Mouse (Mus musculus): Measurements from ENCODE around the gene Gm11172.
"Not testable (repeated sequence)": the region's sequence is repeated elsewhere in the genome, so short reads cannot be mapped to it uniquely, and the experiment has no call there.

The Gm11172 gene

DNA sequence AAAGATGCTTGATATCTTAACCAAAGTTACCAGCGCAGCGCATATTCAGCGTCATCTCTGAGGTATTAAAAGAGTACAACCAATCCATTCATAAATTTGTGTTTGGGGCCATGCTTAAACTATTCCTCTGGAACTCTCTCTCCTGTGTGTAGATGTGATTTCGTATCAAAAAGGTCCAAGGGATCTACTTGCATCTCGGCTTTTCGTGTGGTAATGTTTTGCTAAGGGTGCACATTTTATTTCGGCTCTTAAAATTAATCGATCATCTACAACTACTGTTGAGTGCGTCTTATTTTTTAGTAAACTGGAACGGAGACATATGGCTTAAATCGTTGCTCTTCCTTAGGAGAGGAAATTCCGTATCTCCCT lies 21.8 kb downstream of the Gm11172 start:
- no peak for DNase-seq (ENCODE audit: low read depth)

DNA sequence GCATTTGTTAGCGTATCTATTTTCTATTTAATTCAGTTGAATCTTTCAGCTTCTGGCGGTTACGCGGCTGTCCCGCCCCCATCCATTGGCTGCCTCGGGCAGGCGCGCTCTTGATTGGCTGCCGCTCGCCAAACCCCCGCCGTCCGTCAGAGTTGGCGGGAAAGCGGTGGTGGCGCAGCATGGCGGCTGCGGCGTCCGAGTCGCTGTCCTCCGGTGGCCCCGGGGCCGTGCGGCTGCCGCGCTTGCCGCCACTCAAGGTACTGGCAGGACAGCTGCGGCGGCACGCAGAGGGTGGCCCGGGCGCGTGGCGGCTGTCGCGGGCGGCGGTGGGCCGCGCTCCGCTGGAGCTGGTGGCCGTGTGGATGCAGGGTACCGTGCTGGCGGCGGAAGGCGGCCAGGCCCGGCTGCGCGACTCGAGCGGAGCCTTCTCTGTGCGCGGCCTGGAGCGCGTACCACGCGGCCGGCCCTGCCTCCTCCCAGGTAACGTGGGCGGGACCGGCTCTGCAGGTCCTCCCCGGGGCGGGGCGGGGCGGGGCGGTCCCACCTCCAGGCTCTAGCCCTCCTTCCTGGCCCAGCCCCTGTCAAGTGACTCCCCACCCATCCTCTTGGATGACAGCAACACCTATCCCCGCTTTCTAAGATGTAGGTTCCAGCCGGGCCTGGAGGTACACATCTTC lies 22.3 kb downstream of the Gm11172 start, which contains the start of gene Rmi2:
Gene Rmi2 (plus strand): TSS at position 149 of the 677 bp plus-strand sequence.
- peak; percentile 67 for DNase-seq (ENCODE audit: low read depth)

DNA sequence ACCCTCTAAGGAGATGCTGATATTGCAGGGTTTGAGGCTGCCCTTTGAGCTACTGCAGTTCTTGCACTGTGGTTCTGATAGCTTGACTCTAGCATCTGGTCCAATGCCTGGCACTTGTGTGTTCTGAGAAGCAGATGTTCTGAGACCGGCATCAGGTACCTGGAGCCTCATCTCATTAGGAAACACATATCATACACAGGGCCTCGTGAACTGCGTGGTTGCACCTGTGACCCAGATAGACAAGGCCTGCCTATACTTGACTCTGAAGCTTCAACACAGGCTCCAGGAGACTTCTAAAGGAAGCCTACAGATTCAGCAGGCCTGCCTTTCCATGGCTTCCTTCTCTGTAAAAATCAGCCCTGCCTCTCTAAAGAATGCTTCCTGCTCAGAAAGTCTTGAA lies 23.7 kb downstream of the Gm11172 start:
- no peak for DNase-seq (ENCODE audit: low read depth)

DNA sequence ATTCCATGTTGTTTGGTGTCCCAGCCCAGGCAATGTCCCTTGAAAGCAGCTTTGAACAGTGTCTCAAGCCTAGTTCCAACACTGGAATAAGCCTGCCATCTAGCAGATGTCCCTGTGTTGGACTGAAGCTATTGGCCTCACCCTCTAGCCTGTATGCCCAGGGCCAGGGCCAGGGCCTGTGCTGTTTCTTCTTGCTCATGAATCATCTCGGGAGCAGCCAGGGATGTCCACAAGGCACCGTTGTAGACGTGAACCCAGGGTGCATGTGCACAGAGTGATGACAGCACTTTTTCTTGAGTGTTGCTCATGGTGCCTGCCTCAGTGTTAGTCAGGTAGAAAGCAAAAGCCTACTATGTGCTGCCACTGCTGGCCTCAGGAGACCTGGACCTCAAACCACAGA lies 24.5 kb downstream of the Gm11172 start:
- DNase-seq (ENCODE audit: low read depth), result no peak

DNA sequence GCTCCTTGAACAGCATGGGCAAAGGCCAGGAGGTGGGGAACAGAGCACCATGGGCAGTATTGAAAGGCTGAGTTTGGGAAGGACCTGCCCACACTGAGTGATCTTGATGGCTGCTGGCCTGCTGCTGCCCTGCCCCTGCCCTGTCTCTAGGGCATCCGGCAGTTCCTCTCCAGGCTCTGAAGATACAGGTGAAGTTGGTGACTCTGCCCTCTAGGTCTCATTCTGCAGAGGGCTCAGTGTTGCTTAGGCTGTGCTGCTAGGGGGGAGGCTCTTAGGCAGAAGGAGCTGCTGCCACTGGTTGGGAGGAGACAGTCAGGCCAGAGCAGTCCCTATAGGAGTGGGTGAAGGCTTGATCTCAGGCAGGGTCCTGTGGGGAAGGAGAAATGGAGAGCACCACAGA lies 25.2 kb downstream of the Gm11172 start:
- DNase-seq (ENCODE audit: low read depth), result no peak

DNA sequence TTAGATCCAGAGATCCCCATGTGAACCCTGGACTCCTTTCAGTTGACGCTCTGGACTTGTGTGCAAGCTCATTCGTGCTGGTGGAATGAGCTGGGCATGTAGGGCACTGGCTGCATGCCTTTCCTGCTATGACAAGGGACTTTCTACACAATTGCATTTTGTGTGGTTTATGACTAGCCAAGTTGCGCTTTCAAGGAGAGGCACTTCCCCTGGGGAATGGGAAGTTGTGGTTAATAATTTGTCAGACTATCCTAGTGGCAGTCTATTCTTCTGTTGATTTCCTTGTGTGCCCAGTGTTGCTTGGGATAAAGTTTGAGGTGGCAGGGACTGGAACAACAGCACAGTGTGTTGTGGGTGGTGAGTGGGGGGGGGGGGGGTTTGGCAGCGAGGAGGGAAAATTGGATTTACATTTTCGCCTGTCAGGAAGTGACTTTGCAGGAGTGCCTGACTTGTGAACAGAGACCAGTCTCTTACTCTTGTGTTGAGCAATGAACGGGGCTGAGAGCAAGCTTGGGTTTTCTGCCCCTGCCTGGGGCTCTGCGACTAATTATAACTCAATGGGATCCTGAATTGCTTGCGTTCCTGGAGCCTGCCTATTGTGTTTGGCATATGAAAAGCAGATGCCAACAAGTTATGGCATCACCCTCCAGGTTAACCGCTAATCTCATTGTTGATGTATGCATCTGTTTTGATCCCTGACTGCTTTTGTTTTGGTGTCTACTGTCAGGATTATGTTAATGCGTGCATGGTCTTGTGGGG lies 26.0 kb downstream of the Gm11172 start:
- DNase-seq (ENCODE audit: low read depth), result no peak

DNA sequence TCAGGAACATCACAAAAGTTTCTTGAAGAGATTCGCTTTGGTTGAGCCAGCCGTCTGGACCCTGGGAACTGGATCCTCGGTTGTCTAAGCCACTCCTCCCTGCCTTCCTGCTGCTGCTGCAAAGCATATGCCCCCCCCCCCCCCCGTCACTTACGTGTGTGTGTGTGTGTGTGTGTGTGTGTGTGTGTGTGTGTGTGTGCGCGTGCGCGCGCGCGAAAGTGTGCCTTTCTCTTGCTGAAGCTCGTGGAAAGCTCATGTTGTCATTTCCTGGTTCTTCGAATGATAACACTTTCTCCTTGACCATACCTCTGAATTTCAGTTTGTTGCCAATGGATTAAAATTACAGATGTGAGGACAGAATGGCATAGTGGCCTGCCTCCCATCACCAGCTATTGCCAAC lies 27.3 kb downstream of the Gm11172 start:
- no peak for DNase-seq (ENCODE audit: low read depth)

DNA sequence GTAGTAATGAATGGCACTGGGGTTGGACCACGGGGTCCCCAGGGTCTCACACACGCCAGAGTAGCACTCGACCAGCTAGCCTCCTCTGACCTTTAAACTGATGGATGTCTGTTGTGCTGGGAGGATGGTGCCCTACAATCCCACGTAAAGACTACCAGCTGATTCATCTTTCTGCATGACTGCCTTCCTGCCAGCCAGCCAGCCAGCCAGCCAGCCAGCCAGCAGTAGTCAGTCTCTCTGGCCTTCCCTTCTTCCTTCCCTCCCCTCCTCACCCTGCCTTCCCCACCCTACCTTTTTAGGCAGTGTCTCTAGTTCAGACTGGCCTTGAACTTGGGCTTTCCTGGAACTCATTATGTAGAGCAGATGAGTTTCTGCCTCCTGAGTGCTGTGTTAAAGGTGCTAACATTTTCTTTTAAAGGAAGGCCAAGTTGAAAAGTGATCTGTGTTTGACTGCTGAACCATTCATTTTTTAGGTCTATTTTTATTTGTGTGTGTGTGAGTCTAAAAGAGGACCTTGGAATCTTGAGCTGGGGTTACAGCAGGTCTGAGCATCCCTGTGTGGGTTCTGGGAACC lies 29.7 kb downstream of the Gm11172 start:
- DNase-seq (ENCODE audit: low read depth), result no peak

DNA sequence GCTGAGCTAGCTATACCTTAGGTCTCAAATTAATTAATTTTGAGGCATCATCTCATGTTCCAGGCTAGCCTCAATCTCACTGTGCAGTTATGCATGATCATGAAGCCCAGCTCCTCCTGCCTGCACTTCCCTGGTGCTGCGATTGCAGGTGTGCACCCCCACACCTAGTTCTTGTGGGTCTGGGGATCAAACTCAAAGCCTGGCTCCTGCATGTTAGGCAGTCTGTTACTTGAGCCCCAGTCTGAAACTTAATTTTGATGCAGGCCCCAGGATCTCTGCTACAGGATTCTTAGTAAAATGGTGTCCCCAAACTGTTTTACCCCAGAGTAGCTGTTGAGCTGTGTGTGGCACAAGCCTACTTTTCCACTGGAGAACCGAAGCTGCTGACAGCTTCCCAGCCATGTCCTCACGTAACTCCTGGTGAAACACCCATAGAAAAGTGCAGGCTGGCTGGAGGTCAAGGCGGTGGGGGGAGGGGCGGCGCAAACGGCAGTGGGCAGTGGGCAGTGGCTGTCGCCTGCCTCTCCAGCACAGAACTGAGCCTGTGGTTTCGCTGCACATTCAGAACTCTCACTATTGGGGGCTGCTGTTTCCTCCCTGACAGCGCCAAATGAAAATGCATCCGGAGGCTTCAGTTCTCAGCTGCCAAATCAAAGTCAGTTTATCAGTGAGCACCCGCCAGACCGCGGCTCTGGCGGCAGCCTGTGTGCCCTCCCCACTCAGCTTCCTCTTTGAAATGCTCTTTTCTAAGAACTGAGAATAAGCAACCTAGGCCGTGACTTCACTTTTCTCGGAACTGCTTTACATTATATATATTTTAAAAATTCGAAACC lies 31.0 kb downstream of the Gm11172 start:
- peak; percentile 60 for DNase-seq (ENCODE audit: low read depth)

DNA sequence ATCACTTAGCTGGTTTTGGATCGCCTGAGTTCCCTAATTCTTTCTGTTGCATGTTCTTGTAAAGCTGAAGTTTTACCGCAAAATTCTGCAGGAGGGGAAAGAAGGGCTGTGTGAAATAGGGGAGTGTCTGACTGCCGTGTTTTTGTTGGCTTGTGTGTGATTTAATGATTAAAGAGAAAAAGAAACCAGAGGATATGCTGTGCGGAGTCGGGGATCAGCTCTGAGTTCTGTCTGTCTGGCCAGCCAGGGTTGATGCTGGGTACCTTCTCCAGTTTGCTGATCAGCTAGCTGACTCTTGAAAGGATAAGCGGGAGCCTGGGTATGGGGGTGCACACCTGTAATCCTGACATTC lies 31.6 kb downstream of the Gm11172 start:
- no peak for DNase-seq (ENCODE audit: low read depth)

DNA sequence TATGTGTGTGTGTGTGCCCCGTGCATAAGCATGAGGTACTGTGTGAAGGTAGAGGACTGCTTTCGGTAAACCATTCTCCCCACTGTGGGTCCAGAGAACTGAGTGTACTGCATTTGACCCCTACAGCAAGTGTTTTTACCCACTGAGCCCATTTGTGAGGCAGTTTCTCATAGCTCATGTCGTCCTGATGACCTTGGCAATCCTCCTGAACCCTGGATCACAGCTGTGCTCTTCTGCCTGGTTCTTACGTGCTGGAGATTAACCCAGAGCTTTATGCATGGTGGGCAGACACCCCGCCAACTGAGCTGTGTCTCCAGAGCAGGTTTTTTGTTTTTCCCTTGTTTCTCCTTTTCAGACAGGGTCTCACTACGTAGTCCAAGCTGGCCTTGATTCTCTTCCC lies 33.2 kb downstream of the Gm11172 start:
- DNase-seq (ENCODE audit: low read depth), result no peak

DNA sequence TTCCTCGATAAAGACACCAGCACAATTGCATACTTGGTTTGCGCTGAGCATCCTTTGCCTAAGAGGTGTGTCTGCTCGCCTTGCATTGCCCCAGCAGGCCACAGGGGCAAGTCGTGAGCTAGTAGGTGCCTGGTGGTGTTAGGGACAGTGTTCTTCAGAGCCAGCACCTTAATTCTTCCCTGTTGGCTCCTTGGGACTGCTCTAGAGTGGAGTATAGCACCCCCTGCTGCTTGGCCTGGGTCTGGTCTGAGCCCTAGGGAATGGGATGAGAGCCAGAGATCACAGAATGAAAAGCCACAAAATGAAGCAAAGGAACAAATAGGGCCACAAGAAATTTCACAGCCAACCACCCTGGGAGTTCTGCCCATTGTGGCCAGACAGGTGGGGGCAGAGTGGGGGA lies 33.8 kb downstream of the Gm11172 start:
- no peak for DNase-seq (ENCODE audit: low read depth)

DNA sequence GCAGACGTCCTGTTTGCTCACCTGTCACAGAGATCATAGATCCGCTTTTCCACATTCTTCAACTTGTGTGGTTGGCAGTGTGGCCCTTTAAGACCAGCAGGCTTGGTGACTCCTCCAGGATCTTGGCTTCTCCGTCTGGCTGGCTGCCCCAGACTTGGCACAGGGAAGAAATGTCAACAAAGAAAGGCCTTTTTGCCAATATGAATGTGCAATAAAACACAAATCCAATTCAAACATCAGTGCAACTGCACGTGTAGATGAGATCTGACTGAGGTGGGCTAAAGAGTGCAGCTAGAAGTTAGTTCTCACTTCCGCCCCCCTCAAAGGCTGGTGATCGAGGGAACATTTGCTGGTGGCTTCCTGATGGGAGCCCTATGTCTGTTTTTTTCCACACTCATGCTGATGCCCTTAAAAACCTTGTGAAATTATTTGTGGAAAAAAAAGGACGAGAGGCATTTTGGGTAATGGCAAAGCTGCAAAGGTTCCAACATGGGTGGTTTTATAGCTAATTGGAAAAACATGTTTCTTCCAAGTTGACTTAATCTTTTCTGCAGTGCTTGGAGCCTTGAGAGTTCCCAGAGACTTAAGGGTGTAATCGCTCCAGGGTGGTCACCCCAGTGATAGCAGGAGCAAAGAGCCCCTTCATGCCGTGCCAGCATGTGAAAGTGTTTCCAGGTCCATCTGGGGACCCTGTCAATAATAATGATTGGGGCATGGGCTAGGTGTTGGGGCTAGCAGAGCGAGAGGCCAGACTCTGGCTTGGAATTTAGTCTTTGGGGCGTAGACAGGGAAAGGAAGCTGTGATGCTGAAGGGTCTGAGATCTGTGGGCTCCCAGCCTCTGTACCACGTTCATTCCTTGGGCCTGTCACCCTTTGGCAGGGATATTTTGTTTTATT lies 37.5 kb downstream of the Gm11172 start:
- no peak for DNase-seq (ENCODE audit: low read depth)

DNA sequence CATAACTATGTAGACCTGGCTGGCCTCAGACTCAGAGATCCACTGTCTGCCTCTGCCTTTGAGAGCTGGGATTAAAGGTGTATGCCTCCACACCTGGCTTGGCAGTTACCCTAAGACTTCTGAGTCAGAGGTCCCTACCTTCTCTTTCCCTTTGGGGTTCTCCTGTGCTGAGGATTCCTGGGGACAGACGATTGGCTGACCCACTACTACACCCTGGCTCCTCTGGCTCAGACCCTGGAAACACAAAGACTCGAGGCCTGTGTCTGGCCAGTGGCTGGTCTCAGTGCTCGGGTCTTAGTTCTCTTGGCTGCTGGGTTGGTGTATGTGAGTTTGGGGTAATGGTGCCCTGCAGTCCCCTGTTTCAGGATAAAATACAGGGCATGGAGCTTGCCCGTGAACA lies 38.2 kb downstream of the Gm11172 start:
- DNase-seq (ENCODE audit: low read depth), result no peak

DNA sequence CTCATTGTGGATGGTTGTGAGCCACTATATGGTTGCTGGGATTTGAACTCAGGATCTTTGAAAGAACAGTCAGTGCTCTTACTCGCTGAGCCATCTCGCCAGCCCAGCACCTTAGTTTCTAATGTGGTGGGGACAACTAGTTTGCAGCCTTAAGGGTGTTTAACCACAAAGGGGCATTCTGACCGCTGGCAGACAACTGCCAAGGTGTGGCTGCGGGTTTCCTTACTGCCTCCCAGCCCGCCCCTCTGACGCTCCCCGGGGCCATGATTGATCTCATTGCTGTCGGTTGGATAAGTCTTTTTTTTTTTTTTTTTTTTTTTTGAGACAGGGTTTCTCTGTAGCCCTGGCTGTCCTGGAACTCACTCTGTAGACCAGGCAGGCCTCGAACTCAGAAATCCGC lies 39.5 kb downstream of the Gm11172 start:
- DNase-seq (ENCODE audit: low read depth), result not testable (repeated sequence)

DNA sequence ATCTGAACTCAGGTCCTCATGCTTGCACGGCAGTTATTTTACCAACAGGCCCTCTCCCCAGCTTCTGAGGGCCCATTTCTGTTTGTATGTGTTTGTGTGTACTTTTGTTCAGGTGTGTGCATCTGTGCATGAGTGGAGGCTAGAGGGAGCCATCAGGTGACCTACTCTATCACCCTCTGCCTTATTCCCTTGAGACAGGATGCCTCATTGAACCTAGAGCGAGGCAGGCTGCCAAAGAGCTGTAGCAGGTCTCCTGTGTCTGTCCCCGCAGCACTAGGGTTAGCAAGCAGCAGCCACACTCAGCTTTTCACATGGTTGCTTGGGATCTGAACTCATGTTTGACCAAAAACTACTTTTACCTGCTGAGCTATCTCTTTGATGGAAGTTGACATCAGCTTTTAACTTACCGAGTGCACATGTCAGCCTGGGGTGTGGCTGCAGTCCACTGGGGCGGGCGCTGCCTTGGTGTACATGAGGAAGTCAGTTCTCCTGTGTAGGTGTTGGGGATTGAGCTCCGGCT lies 47.1 kb downstream of the Gm11172 start:
- no peak for DNase-seq (ENCODE audit: low read depth)

DNA sequence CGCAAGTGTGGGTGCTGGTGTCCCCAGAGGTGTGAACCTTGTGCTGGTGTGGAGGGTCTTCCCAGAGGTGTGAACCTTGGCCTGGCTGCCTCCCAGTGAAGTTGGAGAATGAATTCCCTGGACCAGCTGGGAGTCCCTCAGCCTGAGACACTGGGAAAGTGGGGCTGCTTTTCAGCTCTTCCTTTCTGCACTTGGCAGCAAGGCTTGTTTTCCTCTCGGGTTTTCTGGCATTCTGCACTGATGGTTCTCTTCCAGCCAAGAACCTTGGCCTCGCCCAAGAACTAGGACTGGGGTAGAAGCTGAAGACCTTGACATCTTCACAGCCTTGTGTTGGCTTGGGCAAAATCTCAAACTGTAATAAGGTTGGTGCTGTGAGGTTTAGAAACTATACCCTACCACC lies 48.7 kb downstream of the Gm11172 start:
- DNase-seq (ENCODE audit: low read depth), result no peak

All from c-Kit-positive CD71-negative TER-119-negative erythroid progenitor cells, embryonic 14.5 days (primary cell).